Mouse (Mus musculus): ENCODE measurements around the gene Cd68.
"Not testable (repeated sequence)": the region's sequence is repeated elsewhere in the genome, so short reads cannot be mapped to it uniquely, and the experiment has no call there.

Cd68 gene

DNA sequence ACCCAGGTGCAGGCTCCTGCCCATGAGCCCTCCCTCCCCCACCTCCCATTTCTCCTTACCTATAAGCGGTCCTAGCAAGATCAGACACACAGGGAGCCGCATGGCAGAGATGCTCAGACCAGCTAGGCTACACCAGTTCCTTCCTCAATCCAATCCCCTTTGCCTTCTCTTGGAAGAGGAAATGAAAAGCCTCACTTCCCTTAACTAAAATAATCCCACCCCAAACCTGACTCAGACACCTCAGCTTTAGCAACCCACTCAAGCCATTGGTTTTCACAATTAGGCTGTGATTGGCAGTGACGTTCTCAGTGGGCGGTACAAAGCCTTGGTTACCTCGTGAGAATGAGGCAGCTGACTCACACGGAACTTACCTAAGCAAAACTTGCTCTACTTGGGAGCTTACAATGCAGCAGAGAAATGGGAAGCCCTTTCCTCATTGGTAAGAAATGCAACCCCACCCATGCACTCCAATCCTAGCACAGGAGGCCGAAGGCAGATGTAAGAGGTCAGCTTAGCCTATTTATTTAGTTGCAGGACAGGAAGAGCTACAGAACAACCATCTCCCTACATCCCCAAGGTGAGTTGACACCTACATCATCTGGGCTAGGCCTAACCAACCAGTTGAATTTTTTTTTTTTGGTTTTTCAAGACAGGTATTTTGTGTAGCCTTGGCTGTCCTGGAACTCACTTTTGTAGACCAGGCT lies at the start of gene Cd68:
TSS of gene Cd68 (minus strand) at position 193 of the 704 bp plus-strand sequence.
- peak; percentile 57 for DNase-seq

DNA sequence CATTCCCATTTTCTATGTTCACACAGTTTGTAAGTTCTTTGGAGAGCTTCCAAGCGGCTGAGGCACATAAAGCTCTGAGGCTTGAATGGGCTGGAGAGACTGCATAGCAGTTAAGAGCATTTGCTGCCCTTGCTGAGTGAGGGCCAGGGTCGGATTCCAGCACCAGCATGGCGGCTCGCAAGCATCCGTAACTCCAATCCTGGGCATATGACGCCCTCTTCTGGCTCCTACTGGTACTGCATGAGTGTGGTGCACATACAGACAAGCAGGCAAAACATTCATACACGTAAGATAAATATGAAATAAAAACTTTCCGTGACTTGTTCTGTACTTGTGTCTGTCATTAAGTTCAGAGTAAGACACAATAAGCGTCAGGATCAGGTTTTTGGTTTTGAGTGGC lies 49.5 kb upstream of the Cd68 start:
- peak; percentile 50 for DNase-seq

DNA sequence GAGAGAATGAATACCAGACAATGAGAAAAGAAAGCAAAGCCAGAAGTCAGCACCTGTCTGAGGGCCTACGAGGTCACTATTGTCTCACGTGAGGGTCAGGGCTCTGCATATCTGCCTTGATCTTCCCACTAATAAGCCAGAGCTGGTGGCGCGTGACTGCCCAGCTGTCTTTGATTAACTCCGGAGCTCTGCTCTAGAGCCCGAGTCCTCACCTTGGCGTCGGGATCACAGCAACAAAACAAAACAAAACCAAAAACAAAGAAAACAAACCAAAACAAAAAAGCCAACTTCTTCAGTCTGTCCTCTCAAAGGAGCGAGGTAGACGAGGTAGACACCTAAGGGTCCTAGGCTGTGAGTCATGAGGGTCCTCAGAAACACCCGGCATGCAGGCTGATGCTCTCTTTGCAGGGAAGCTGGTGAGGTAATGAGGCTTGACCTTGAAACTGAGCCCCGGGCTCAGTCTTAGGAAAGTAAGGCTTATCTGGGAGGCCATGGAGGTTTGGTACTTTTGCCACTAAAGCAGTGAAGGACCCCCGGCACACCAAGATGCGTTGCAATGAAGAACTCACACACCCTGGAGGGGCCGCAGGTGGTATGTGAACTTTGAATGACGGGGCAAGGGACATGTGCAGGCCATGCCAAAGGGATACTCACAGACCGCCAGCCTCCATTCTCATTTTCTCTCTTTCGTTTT lies 48.8 kb upstream of the Cd68 start:
- no peak for DNase-seq

DNA sequence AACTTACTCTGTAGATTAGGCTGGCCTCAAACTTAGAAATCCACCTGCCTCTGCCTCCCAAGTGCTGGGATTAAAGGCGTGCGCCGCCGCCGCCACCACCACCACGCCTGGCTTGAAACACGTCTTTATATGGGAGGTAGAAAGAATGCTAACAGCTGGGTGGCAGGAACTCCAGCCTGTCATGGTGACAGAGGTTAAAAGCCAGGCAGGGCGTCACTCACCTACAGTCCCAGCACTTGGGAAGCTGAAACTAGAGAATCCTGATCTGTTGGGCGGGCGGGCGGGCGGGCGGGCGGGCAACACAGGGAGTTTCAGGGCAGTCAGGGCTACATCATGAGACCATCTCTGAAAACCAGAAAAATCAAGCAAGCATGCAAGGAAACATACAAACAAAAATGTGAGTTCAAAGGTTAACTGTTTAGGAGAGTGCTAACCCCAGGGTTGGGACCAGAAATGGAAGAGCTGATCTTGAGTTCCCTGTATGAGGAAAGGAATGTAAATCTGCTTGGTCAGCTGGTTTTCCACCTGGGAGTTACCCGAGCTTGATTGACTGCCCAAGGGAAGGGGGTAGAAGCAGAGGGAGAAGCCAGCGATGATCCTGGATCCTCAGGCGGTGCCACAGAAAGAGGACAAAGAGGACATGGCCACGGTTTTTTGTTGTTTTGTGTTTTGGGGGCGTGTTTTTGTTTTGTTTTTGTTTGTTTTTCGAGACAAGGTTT lies 47.2 kb upstream of the Cd68 start:
- no peak for DNase-seq

DNA sequence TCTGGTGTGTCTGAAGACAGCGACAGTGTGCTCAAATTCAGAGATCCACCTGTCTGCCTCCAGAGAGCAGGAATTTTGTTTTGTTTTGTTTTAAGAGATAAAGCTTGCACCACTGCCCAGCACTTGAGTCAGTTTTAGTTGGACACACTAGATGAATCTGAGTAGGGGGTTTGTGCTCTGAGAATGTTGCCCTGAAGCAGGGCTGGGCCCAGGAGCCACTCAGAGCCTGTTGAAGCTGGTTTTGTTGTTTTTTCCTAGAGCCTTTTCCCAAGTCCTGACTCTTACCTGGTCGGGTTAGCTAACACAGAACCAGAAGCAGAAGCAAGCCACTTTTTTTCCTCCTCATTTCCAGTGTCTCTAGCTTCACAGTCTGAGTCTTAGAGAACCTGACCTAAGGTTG lies 45.1 kb upstream of the Cd68 start:
- DNase-seq: no peak

DNA sequence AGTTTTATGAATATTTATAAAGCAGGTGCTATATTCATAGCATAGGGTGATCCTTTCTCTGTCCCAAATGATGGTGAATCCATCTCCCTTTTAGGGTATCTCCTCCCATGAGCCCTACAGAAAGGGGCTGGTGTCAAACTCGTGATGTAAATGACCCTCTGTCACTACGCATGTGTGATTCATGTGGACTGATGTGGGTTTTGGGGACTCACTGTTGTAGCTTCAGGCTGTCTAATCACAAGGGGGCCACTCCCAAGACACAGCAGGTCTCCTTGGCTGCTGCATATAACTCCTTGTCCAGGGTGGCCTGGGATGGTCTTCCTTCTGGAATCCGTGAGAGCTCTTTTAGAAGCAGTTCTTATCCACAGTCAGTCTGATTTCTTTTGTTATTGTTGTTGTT lies 44.5 kb upstream of the Cd68 start:
- DNase-seq: no peak

DNA sequence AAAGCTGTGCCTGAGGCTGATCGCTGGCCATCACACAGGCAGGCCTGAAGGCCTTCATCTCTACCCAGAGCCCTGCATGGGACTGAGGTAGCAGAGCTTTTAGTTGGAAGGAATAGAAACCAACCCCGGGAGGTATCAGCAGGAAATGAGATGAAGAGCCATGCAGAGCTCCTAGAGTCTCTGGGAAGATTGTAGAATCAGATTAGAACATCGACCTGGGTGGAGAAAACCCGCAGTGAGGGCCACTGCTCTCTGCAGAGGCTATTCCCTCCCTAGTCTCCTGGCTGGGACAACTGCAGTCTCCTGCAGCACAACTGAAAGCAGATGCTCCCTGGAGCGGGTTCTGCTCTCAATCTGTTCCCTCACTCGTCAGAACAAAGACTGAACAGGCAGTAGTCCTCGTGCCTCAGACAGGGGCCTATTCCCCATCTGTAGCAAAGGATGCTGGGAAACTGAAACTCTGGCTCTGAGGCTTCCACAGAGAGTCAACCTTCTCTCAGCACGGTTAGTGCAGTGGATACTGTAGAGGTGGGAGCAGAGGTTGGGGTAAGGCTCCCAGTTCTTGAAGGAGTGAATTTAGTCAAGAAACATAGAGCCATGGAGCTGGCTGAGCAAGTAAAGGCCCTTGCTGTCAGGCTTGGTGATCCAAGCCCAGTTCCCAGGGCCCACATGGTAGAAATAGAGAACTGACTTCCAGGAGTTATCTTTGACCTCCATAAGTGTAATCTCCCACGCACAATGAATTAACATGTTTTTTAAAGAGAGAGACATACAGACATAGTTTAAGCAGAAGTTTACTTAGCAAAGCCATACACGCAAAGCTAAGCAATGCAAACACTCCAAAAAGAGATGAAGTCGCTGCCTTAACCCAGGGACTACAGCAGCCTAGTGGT lies 43.8 kb upstream of the Cd68 start:
- no peak for DNase-seq

DNA sequence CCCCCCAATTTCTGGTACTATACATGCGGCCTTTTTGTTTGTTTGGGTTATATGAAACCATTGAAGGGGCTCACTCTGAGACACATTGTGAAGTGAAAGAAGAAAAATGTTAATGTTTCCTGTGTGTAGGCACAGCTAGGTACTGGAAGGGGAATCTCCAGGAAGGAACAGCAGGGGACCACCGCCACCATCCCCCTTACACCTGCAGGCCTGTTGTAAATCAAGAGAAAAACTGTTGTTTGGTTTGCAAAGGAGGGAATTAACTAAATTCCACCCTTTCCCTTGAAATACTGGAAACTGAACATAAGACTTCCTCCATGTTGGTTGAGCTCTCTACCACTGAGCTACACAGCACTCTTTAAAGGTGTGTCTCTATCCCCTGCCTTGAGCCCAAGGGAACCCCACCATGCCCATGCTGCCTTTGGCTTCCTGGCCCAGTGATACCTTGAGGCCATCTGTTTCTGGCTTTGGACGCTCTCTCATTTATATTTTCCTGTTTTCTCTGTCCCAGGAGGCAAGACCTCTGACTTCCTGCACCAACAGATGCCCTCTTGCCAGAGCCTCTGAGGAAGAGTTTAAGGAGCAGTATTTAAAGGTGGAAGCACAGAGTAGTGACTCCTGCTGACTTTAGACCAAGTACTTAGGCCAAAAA lies 42.8 kb upstream of the Cd68 start:
- no peak for DNase-seq

DNA sequence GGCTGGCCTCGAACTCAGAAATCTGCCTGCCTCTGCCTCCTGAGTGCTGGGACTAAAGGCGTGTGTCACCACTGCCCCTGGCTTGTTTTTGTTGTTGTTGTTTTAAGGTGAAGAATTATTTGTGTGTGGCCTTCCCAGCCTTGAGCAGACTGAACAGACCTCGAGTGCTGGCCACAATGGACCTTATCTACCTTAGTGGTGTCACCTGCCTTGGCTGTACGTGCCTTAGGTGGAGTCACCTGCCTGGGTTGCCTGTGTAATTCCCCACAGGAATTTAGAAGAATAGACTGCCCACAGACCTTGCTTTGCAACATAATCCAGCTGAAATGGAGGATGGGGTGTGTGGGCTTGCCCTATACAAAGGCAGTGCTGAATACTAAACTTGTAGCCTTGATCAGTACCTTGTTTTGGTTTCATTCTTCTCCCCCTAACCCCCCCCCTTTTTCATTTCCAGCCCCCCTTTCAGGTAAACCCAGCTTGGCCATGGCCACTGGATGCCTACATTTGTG lies 42.0 kb upstream of the Cd68 start:
- no peak for DNase-seq

DNA sequence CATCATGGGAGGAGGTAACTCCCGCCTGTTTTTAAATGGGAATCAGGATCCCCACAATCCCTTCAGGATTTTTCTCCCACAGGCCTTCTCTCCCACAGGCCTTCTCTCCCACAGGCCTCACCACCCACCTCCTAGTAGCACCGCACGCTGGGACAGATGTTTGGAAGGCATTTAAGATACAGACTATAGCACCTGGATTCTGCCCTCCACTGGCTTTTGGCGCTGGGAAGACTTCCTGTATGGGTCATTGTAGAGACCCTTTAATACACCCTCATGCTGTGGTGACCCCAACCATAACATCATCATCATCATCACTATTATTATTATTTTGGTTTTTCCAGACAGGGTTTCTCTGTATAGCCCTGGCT lies 41.5 kb upstream of the Cd68 start:
- DNase-seq: no peak

DNA sequence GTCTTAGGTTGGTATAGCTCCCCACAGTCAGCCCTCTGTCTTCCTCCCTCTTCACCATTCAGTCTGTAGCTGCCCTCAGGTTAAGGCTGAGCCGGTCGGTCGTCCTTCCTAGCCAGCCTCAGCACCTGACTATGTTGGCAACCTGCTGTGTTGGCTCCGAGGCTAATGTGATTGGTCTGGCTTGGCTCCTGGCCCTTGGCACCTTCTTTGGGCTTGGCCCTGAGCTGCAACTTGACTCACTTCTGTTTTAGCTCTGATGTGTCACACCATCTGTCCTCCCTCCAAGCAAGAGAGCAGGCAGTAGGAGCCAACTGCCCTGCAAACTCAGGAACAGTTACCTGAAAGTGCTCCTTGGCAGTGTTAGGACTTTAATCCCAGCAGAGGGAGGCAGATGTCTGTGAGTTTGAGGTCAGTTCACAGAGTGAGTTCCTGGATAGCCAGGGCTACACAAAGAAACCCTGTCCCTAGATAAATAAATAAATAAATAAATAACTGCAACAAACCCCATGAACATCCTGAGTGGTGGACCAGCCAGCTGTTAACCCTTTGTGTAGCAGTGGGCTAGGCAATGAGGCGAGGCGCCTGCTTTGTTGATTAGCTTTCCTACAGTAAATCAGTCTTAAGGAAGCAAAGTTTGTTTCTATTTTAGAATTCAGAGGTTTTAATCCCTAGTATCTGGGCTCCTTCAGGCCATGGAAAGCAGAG lies 41.0 kb upstream of the Cd68 start:
- peak; percentile 28 for DNase-seq

DNA sequence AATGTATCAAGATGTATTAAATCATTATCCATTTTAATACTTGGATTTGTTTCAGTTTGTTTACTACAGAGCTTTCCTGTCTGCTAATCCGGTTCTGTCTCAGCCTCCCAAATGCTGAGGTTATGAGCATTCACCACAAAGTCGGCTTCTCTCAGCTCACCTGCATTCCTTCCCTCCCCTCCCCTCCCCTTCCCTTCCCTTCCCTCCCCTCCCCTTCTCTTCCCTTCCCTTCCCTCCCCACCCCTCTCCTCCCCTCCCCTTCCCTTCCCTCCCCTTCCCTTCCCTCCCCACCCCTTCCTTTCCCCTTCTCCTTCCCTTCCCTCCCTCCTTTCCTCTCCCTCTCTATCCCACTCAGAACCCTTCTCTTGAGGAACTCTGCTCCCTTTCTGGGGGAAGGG lies 38.7 kb upstream of the Cd68 start:
- no peak for DNase-seq

DNA sequence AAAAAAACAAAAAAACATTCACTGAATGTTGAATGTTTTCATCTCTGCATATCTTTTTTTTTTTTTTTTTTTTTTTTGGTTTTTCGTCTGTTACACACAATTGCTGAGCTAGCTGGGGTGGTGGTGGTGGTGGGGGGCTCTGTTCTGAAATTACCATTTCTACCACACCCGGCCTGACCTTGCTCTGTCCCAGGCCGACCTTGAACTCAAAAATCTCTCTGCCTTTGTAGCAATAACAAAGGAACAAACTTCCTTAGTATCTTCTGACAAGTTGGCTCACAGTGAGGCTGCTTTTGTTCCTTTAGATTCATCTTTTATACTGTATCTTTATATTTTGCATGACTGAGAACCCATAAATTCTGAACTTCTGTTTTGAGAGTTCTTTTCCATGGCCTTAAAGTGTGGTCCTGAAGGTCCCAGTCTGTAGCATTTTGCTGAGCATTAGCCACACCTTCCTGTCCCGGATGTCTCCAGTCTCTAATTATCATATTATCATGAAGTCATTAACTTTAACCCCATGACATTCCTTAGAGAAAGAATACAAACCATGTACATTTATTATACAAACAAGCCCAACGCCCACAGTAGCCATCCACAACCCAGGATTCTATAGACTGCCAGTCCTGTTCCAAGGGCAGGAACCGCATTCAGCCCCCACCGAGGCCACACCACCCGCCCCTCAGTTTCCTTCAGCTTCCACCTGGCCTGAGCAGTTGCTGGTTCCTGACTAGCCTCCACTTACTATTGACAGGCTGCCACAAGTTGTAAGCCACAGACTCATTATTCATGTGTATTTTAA lies 38.1 kb upstream of the Cd68 start:
- DNase-seq: no peak

DNA sequence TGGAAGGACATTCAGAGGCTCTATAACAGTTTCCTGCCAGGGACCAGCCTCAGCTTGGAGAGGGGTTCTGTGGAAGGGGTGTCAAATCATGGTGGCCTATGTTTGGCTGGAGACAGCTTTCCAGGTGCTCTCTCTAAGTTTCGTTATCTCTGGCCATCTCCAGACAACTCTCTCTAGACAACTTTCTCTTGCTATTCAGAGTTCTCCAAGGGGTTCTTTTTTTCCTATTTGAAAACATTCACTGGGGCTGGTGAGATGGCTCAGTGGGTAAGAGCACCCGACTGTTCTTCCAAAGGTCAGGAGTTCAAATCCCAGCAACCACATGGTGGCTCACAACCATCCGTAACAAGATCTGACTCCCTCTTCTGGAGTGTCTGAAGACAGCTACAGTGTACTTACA lies 37.4 kb upstream of the Cd68 start:
- not testable (repeated sequence) for DNase-seq

DNA sequence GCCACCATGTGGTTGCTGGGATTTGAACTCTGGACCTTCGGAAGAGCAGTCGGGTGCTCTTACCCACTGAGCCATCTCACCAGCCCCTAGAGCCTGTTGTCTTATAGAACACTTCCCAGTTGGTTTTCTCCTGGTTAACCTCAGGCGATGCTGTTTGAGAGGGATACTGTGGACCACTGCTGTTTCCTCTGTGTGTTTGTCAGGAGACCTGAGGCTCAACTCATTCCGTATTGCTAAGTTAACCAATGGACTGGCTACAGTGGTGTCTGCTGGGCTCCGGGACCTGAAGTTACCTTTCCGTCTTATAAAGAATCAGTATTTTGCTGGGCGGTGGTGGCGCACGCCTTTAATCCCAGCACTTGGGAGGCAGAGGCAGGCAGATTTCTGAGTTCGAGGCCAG lies 36.9 kb upstream of the Cd68 start:
- DNase-seq: not testable (repeated sequence)

DNA sequence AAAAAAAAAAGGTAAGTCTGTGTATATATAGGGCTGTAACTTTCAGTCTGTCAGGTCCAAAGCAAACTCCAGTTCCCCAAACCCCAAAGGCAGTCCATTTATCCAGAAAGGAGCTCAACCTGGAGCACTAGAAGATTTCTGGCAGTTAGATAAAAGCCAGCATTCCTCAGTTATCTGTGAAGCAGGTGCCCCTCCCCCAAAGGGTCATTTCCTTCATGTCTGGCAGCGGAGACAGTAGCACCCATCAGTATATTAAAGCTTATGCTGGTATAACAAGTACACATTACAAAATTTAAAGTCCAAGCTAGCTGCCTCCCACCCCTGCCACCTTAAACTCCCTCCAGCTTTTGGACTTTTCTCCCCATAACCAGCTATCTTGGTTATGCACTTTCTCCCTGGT lies 33.6 kb upstream of the Cd68 start:
- DNase-seq: no peak

DNA sequence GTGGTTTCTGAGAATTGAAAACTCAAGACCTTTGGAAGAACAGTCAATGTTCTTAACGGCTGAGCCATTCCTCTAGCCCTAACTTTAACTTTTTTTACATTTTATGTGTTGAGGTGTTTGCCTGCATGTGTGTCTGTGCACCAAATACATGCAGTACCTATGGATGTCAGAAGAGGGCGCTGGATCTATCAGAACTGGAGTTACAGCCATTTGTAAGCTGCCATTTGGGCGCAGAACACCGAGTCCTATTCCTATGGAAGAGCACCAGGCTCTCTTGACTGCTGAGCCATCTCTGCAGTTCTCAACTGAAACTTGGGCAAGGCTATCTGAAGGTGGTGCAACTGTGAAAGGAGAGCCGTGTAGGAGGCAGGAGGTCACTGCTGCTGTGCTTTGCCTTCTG lies 32.6 kb upstream of the Cd68 start:
- DNase-seq: no peak

DNA sequence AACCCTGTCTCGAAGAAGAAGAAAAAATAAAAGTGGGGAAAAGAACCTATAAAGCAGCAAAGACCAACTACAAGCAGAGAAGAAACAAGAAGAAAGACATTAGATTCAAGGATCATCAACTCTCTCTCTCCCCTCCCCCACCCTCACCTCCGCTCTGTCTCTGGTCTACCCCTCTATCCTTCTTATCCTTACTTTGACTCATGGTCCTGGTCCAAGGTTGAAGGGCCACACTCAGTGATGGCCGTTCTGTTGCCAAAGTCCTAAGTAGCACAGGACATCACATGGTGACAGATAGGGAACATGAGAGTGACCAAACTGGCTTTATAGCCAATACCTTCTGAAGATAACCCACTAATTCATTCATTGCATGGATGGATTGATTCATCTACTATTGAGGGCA lies 31.4 kb upstream of the Cd68 start:
- DNase-seq: no peak

DNA sequence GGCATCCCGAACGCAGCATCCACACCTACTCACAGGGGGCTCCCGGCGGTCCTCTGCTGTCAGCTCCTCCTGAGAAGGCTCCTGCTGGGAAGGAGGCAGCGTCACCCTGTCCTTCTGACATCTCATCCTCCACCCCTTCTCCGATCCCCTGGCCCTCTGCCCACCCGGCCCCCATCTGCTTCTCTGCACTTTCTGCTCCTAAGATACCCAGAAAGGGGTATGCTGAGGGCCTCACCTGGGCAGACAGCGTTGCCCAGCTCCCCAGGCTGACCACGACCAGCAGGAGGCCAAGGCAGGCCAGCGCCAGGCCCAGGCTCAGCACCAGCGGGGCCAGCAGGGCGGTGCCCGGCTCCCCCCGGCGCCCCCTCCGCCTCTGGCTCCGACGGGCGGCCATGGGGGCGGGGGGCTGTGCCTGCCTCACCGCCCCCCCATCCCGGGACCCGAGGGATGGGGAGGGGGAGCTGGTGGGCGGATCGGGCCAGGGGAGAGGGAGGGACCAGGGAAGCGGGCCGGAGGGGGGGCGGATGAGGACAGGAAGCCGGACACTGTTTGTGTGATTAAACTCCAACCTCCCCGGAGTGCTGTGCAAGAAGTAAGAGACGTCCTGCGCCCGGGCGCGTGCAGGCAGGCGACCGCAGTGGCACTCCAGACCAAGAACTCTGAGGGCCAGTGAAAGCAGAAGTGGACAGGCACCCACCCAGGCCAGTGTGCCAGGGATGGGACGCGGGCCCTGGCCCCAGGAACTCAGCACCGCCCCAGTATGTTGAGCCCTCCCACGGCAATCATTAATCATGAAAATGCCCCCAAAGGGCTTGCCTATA lies 29.6 kb upstream of the Cd68 start, which contains the start of the genes Tnfsf12 and Tnfsfm13:
TSS of gene Tnfsf12 (minus strand) at position 489 of the 821 bp plus-strand sequence.
TSS of gene Tnfsfm13 (minus strand) at position 738 of the 821 bp plus-strand sequence.
- DNase-seq: peak; percentile 83

DNA sequence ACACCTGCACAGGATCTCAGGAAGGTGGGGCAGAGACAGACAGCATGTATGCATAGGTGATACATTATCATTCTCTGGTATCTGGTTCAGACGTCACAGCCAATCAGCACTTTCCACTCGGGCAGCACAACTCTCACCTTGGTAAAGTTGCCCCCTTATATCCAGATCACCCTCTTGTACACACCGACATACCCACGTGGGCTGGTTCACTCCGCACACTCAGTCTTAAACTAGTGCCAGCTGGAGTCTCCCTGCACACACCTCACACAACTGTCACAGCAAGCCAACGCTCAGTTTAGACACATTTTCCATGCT lies 29.1 kb upstream of the Cd68 start:
- DNase-seq: no peak
